Mouse (Mus musculus) layer of hippocampus, adult 8-10 months (tissue): ENCODE measurements around the gene 4930402K13Rik. TPM values are rescaled to one million over a fixed set of nuclear protein-coding genes. Genes with fewer than 3 reads are reported as not detected.
A peak's percentile ranks its signal among the peaks of the same experiment; 100 is the strongest.
"Not testable (repeated sequence)": the region's sequence is repeated elsewhere in the genome, so short reads cannot be mapped to it uniquely, and the experiment has no call there.

Experiments used
- DNase-seq, 2 experiments: peaks; one replicate each; pipeline ENCODE4 v3.0.0; 2022; ENCODE audit warnings: low spot score in 2 of 2
- total RNA-seq, 4 experiments: library from RNA; stranded (reverse); gene quantifications; 2 replicates each; pipeline ENCODE4 v1.2.4; 2022

The 4930402K13Rik gene
- not detected for total RNA-seq

GRCm38 (mm10) chrX:9104262-9104661, at the start of gene 4930402K13Rik:
4930402K13Rik (plus strand) TSS chrX:9104562.
- no peak for DNase-seq

- DNase-seq, result peak; percentile 75 to 78
These were observed 43.4 kb upstream of the 4930402K13Rik start for GRCm38 (mm10) chrX:9060952-9061351.

DNA sequence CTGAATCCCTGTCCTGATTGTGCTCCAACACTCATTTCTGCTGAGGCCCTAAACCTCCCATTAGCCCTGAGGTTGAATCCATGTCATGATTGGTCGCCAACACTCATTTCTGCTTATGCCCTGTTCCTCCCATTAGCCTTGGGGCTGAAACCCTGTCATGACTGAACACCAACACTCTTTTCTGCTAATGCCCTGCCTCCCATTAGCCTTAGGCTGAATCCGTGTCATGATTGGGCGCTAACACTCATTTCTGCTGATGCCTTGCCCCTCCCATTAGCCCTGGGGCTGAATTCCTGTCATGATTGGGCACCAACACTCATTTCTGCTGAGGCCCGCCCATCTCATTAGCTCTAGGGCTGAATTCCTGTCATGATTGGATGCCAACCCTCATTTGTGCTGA, 42.3 kb upstream of the 4930402K13Rik start:
- DNase-seq, result no peak

GRCm38 (mm10) chrX:9062715-9063114, 41.6 kb upstream of the 4930402K13Rik start, which contains the start of gene Fthl17f:
Fthl17f (plus strand) TSS chrX:9063015.
- not testable (repeated sequence) for DNase-seq

DNA sequence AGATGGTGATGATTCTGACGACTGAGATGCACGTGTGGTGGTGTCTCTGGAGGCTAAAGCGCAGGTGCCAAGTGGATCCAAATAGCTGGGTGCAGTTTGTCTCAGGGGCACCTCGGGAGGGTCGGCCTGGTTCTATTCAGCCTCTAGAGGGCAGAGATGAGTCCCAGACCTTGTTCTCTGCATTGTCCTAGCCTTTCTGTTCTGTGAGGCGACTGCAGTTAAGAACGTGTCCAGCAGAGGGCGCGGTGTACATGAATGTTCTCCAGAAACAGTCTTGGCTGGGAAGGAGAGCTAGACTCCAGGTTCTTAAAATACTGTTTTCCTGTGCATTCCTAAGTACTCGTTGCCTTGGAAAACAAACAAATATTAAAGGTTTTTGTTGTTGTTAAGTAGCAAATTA, 26.7 kb upstream of the 4930402K13Rik start:
- peak; percentile 12 to 87 for DNase-seq

- DNase-seq, result not testable (repeated sequence)
These were observed 9.3 kb upstream of the 4930402K13Rik start for GRCm38 (mm10) chrX:9095066-9095465.

GRCm38 (mm10) chrX:9110381-9110780, 6.0 kb downstream of the 4930402K13Rik start:
- DNase-seq, result no peak

DNA sequence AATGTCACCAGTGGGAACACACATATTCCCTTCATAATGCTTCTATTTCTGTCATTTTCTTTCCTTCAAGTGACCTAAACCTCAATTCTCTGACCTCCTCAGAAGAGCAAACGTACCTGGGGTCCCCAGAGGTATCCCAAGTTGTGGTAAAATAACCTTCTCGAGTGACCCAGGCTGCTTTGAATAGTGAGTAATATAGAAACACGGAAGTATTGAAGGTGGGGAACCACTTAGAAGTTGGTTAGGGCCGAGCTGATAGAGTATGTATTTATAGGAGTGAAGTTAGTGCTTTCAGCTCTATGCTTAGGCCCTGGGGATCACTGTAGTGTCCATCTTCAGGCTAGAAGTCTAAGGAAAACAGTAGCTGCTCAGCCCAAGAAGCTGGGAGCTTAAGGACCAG, 20.6 kb downstream of the 4930402K13Rik start:
- no peak for DNase-seq

- DNase-seq, result peak in 1 of 2 experiments; percentile 8
These were observed 24.0 kb downstream of the 4930402K13Rik start for GRCm38 (mm10) chrX:9128317-9128831.

DNA sequence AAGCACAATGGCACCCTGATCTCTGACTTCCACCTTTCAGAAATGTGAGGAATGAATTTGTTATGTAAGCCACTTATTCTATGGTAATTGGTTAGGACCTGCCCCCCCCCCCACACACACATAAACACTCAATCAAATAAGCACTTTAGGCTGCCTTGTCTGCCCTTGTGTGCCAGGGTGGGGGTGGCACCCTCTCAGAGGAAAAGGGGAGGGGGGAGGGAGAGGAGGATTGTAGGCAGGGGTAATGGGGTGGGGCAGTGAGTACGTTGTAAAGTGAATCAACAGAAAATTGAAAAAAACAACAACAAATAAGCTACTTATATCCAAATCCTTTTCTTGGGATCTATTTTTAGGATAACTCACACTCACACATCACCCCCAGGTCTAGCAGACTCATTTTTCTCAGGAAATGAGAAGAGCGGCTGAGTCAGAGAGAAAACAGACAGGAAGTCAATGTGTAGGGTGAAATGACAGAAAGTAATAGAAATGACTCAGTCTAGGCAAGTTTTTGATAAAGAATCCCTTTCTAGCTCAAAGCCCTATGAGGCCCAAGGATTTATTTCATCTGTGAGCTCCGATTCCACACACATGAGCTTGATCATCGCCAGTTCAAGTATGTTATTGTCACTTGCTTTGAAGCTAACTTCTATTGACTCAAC, 35.1 kb downstream of the 4930402K13Rik start:
- DNase-seq, result no peak

DNA sequence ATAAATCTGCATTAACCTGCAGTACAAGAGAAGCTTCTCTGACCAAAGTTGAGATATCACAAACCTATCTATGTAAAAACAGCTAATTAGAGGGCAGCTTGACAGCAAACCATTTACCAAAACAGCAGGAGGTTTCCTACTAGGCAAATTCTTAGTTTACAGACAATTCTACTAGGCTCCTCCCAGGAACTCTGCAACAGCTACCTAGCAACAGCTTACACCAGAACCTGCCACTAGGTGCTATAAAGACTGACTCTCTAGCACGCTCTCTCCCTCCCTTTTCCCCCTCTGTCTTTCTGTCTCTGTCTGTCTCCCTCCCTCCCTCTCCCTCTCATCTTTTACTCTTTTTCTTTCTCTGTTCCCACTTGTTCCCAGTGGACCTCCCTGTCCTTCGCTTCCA, 38.3 kb downstream of the 4930402K13Rik start:
- no peak for DNase-seq

Other genes starting within 250 kb of the 4930402K13Rik start
- not detected for gene Gm5751, start 230.3 kb upstream of the 4930402K13Rik start, total RNA-seq
- 10 to 100 TPM; 32.7 to 36.7 (median 33.4) TPM for gene B630019K06Rik, start 212.2 kb upstream of the 4930402K13Rik start, total RNA-seq
- not detected for gene Fthl17b, start 141.6 kb upstream of the 4930402K13Rik start, total RNA-seq
- not detected for gene Fthl17c, start 128.0 kb upstream of the 4930402K13Rik start, total RNA-seq
- gene Fthl17d, start 117.8 kb upstream of the 4930402K13Rik start, total RNA-seq, result not detected
- gene Fthl17e, start 71.1 kb upstream of the 4930402K13Rik start, total RNA-seq, result not detected
- not detected for gene Fthl17f, start 41.5 kb upstream of the 4930402K13Rik start, total RNA-seq
- 1 to 10 TPM; 5.0 to 6.1 (median 5.9) TPM for gene Lancl3, start 95.3 kb downstream of the 4930402K13Rik start, total RNA-seq
- not detected for gene Gm14862, start 152.3 kb downstream of the 4930402K13Rik start, total RNA-seq
- gene Xk, start 168.2 kb downstream of the 4930402K13Rik start, total RNA-seq, result 10 to 100 TPM; 12.5 to 19.7 (median 14.9) TPM
- under 1 TPM in 2 of 4 experiments, not detected in 2; 0.68 to 0.93 TPM for gene H2al1m, start 179.2 kb downstream of the 4930402K13Rik start, total RNA-seq
- gene H2al1k, start 246.1 kb downstream of the 4930402K13Rik start, total RNA-seq, result not detected